23 mouse cellular contexts compared by ENCODE assay signal in genomic region chr14:4377871-4378270, GRCm38 (mm10). TPM values are rescaled to one million over a fixed set of nuclear protein-coding genes. Genes with fewer than 3 reads are reported as not detected.
DNase-seq lines count a peak whose midpoint lies in the region; TF ChIP-seq lines count a peak whose summit lies in the region.
"Not testable (repeated sequence)": the region's sequence is repeated elsewhere in the genome, so short reads cannot be mapped to it uniquely, and the experiment has no call there.
"Had no signal": no experiment of that assay in that cellular context is flagged by ENCODE, and none has a peak within 500 bp of the region (broad histone marks: within the 10 kb centered on the region; RNA-seq: fewer than 3 reads in every experiment).

No protein-coding gene starts in this region.

- not testable (repeated sequence) for H3K4me1 ChIP-seq in heart, adult 2 months (ENCODE audit: control insufficient read depth, insufficient read depth, low read length)

- intact Hi-C loops in heart, adult 2 months (cut with DNase I), result not testable (repeated sequence)

- TF ChIP-seq EP300 in heart, adult 2 months (IDR thresholded peaks at IDR 0.05; ENCODE audit: insufficient read depth, low read depth, low read length), result not testable (repeated sequence)

- not testable (repeated sequence) for H3K79me2 ChIP-seq in heart, adult 2 months (replicated peaks; ENCODE audit: control insufficient read depth, insufficient read depth, low read length)

- not testable (repeated sequence) for H3K27ac ChIP-seq in heart, adult 2 months

- H3K4me3 ChIP-seq in heart, adult 2 months, result not testable (repeated sequence)

- not testable (repeated sequence) for H3K9ac ChIP-seq in heart, adult 2 months (ENCODE audit: low read depth, low read length)

- DNase-seq in heart, adult 11 months, result peak; percentile 91
- DNase-seq in heart, adult 2 months, result peak; percentile 11 to 19
- DNase-seq in testis, postnatal 14 days (ENCODE audit: low spot score), result peak; percentile 9
- peak; percentile 20 for DNase-seq in urinary bladder, adult 2 months (ENCODE audit: low spot score)
- peak; percentile 3 for DNase-seq in urinary bladder, postnatal 14 days (ENCODE audit: low spot score)
- DNase-seq in urinary bladder, postnatal 4 days (ENCODE audit: low spot score in 2 of 2), result peak; percentile 20 to 59

- not testable (repeated sequence) for H3K27me3 ChIP-seq in heart, adult 2 months (ENCODE audit: control insufficient read depth, insufficient read depth, low read length)

- not testable (repeated sequence) for TF ChIP-seq POLR2A in heart, adult 2 months (IDR thresholded peaks at IDR 0.05; ENCODE audit: insufficient read depth, low read depth, low read length)

- not testable (repeated sequence) for H3K36me3 ChIP-seq in heart, adult 2 months (ENCODE audit: control insufficient read depth, insufficient read depth, low read length)

- TF ChIP-seq CTCF in heart, adult 2 months (IDR thresholded peaks at IDR 0.05), result not testable (repeated sequence)

RNA-seq across cellular contexts. Expression of gene Gm3159, which starts 19.5 kb away (rescaled TPM):
- not detected for total RNA-seq in heart, adult 2 months (2021)
- polyA plus RNA-seq in heart, adult 2 months (2012; rRNA removed), result not detected in 2 replicates
- polyA plus RNA-seq in urinary bladder, adult 2 months (2012; rRNA removed), result not detected in 2 replicates
- total RNA-seq: adrenal gland, adult 18-20 months; adrenal gland, adult 2 months; adrenal gland, adult 8-10 months; adrenal gland, postnatal 10 days; adrenal gland, postnatal 14 days; adrenal gland, postnatal 25 days; adrenal gland, postnatal 36 days; adrenal gland, postnatal 4 days; CH12.LX; MEL had no signal
- polyA plus RNA-seq: activated CD4-positive, CD25-positive, alpha-beta regulatory T cell, adult 4 months; adrenal gland, adult 2 months; brain, embryonic 14.5 days; C2C12; CD4-positive, CD25-positive, alpha-beta regulatory T cell, adult 4 months; G1E; Patski had no signal

RNA-seq across cellular contexts. Expression of gene Gm3164, which starts 37.4 kb away (rescaled TPM):
- total RNA-seq in heart, adult 2 months (2021), result under 1 TPM in 1 of 2 experiments, not detected in 1; 0.29 TPM
- 0.21 and 0.38 TPM in 2 replicates for polyA plus RNA-seq in heart, adult 2 months (2012; rRNA removed)
- polyA plus RNA-seq in urinary bladder, adult 2 months (2012; rRNA removed), result 0.04 and 0.08 TPM in 2 replicates
- total RNA-seq: adrenal gland, adult 18-20 months; adrenal gland, adult 2 months; adrenal gland, postnatal 36 days; adrenal gland, postnatal 4 days; CH12.LX; G1E; MEL had no signal
- polyA plus RNA-seq: C2C12, G1E, Patski had no signal

RNA-seq across cellular contexts. Expression of gene 2610042L04Rik, which starts 43.3 kb away (rescaled TPM):
- total RNA-seq in heart, adult 2 months (2021), result under 1 TPM in 1 of 2 experiments, not detected in 1; 0.16 TPM
- not detected in 2 replicates for polyA plus RNA-seq in heart, adult 2 months (2012; rRNA removed)
- polyA plus RNA-seq in urinary bladder, adult 2 months (2012; rRNA removed), result 0.04 TPM in 1 of 2 replicates, not detected in the other
- total RNA-seq: adrenal gland, adult 18-20 months; adrenal gland, adult 2 months; adrenal gland, postnatal 14 days; adrenal gland, postnatal 36 days; CH12.LX; MEL had no signal
- polyA plus RNA-seq: adrenal gland, adult 2 months; C2C12; G1E; Patski had no signal

RNA-seq across cellular contexts. Expression of gene Gm3173, which starts 52.9 kb away (rescaled TPM):
- 1 to 10 TPM in 1 of 2 experiments, not detected in 1; 1.2 TPM for total RNA-seq in heart, adult 2 months (2021)
- 0.76 TPM in 1 of 2 replicates, not detected in the other for polyA plus RNA-seq in heart, adult 2 months (2012; rRNA removed)
- polyA plus RNA-seq in urinary bladder, adult 2 months (2012; rRNA removed), result 1.3 TPM in 1 of 2 replicates, not detected in the other
- total RNA-seq: adrenal gland, adult 18-20 months; adrenal gland, adult 2 months; adrenal gland, postnatal 14 days; adrenal gland, postnatal 25 days; adrenal gland, postnatal 36 days; adrenal gland, postnatal 4 days; CH12.LX; ES-E14; G1E; MEL had no signal
- polyA plus RNA-seq: adrenal gland, adult 2 months; C2C12; CD4-positive, CD25-positive, alpha-beta regulatory T cell, adult 4 months; G1E; Patski had no signal

Comparison
In these comparisons a context has a peak if more than half of its experiments do, and no peak if none do; other contexts are left out.
1. DNase-seq: peak in every context shown above with its lines; median percentile 91 in heart, adult 11 months; 40 in urinary bladder, postnatal 4 days; 20 in urinary bladder, adult 2 months; 15 in heart, adult 2 months; 9 in testis, postnatal 14 days; 3 in urinary bladder, postnatal 14 days.